Mouse (Mus musculus) spleen, adult 2 months (tissue): ENCODE results near the gene Erbb3. TPM values are rescaled to one million over a fixed set of nuclear protein-coding genes. Genes with fewer than 3 reads are reported as not detected.

Experiments used
- DNase-seq, 2 experiments: peaks; one replicate each; pipeline versions ENCODE4 v3.0.0 to v3.0.0-alpha.2; 2012 to 2021; ENCODE audit warnings: low spot score in 2 of 2, low read depth in 1 of 2
- H3K27ac ChIP-seq: fragments of 200-500 bp; 2 replicates; pipeline ENCODE4 v1.5.1; 2012; ENCODE audit warnings: low read length, inconsistent platforms; ENCODE audit not compliant: insufficient read depth
- H3K27me3 ChIP-seq: fragments of 200-500 bp; 2 replicates; pipeline ENCODE4 v1.6.1; 2012; ENCODE audit warnings: mild to moderate bottlenecking, moderate library complexity, low read length, inconsistent platforms; ENCODE audit not compliant: control insufficient read depth, insufficient read depth
- H3K36me3 ChIP-seq: fragments of 200-500 bp; 2 replicates; pipeline ENCODE4 v1.6.1; 2012; ENCODE audit warnings: mild to moderate bottlenecking, low read length, inconsistent platforms; ENCODE audit not compliant: control insufficient read depth, insufficient read depth
- H3K4me1 ChIP-seq: fragments of 200-500 bp; 2 replicates; pipeline ENCODE4 v1.6.1; 2011; ENCODE audit warnings: inconsistent platforms; ENCODE audit not compliant: control insufficient read depth, insufficient read depth, insufficient read length
- H3K4me3 ChIP-seq: fragments of 200-500 bp; 2 replicates; pipeline ENCODE4 v1.5.1; 2011; ENCODE audit warnings: mild to moderate bottlenecking, inconsistent platforms; ENCODE audit not compliant: insufficient read depth, insufficient read length; ENCODE audit errors: extremely low read depth
- CTCF ChIP-seq: fragments of 200-500 bp; IDR thresholded peaks from 2 replicates; pipeline ENCODE4 v1.5.1; 2011; ENCODE audit warnings: mild to moderate bottlenecking, inconsistent platforms; ENCODE audit not compliant: insufficient read depth, insufficient read length, insufficient replicate concordance; ENCODE audit errors: extremely low read depth
- POLR2A ChIP-seq: fragments of 200-500 bp; IDR thresholded peaks from 2 replicates; pipeline ENCODE4 v1.6.1; 2011; ENCODE audit warnings: low read depth, low read length, inconsistent platforms
- WGBS: fragments of 180-500 bp; shearing (Covaris S2); methylation state at CpG from one replicate; pipeline ENCODE4 v1.1.7; 2018; 5-methylcytosine and 5-hydroxymethylcytosine counted together
- polyA plus RNA-seq: library from polyadenylated mRNA; depleted of rRNA; stranded (reverse); fragments of >200 nt; gene quantifications from 2 replicates; pipeline ENCODE4 v1.2.3, GENCODE M21; 2012

Gene Erbb3
- polyA plus RNA-seq, 1 experiment = 1.6 TPM

GRCm38 (mm10) chr10:128543100-128543499, 46.4 kb downstream of the Erbb3 start:
- TF ChIP-seq POLR2A = no peak
- no peak for TF ChIP-seq CTCF
- WGBS = 89% methylated on average over 2 of the region's 2 CpGs
- no peaks in the 10 kb centered on the region for H3K27me3 ChIP-seq
- no peak for DNase-seq
- H3K4me3 ChIP-seq = no peak overlapping the region
- H3K36me3 ChIP-seq = peaks cover 27% of the 10 kb centered on the region
- H3K4me1 ChIP-seq = no peaks in the 10 kb centered on the region; the same call in none of the 2 replicates
- H3K27ac ChIP-seq = no peak overlapping the region

GRCm38 (mm10) chr10:128538340-128538870, 51.0 kb downstream of the Erbb3 start:
- Histone ChIP-seq H3K27ac (no peak overlapping the region), H3K4me3 (no peak overlapping the region), H3K27me3 (no peaks in the 10 kb centered on the region), H3K4me1 (no peaks in the 10 kb centered on the region; the same call in 1 of the 2 replicates), H3K36me3 (peaks cover 5% of the 10 kb centered on the region; the same call in 1 of the 2 replicates)
- no peak for DNase-seq
- 79% methylated on average over 1 of the region's 1 CpGs for whole genome bisulfite sequencing
- TF ChIP-seq CTCF (no peak), POLR2A (no peak)

GRCm38 (mm10) chr10:128536266-128536940, 53.0 kb downstream of the Erbb3 start:
- H3K27me3 ChIP-seq = no peaks in the 10 kb centered on the region
- no peak for TF ChIP-seq POLR2A
- TF ChIP-seq CTCF = peak; percentile 80; the same call in 1 of the 2 replicates

GRCm38 (mm10) chr10:128535624-128536265, 53.7 kb downstream of the Erbb3 start:
- no peaks in the 10 kb centered on the region for H3K27me3 ChIP-seq
- H3K4me3 ChIP-seq = no peak overlapping the region
- TF ChIP-seq CTCF (no peak), POLR2A (no peak)
- DNase-seq = no peak
- 33% methylated on average over 4 of the region's 4 CpGs for WGBS
- peak overlapping the region; percentile 69 for H3K27ac ChIP-seq
- H3K36me3 ChIP-seq = no peaks in the 10 kb centered on the region
- no peaks in the 10 kb centered on the region; the same call in 1 of the 2 replicates for H3K4me1 ChIP-seq

More at GRCm38 (mm10) chr10:128536266-128536940, 53.0 kb downstream of the Erbb3 start:
- Histone ChIP-seq H3K36me3 (0 out of 2 replicates have a peak, but pooled peaks cover 2% of the 10 kb centered on the region), H3K4me1 (no peaks in the 10 kb centered on the region; the same call in 1 of the 2 replicates), H3K4me3 (no peak overlapping the region), H3K27ac (peak overlapping the region; percentile 69)
- WGBS = 10% methylated on average over 18 of the region's 18 CpGs
- DNase-seq = peak; percentile 90 to 92

GRCm38 (mm10) chr10:128535206-128535605, 54.2 kb downstream of the Erbb3 start:
- WGBS = 76% methylated on average over 2 of the region's 2 CpGs

GRCm38 (mm10) chr10:128526366-128527356, 62.8 kb downstream of the Erbb3 start:
- no peak for DNase-seq
- Histone ChIP-seq H3K36me3 (peaks cover 11% of the 10 kb centered on the region), H3K27me3 (no peaks in the 10 kb centered on the region), H3K4me1 (no peaks in the 10 kb centered on the region), H3K4me3 (peak overlapping the region; percentile 50), H3K27ac (peak overlapping the region; percentile 80)
- no peak for TF ChIP-seq CTCF
- TF ChIP-seq POLR2A = no peak
- 25% methylated on average over 28 of the region's 28 CpGs for WGBS

More at GRCm38 (mm10) chr10:128535206-128535605, 54.2 kb downstream of the Erbb3 start:
- no peak for TF ChIP-seq POLR2A
- TF ChIP-seq CTCF = no peak
- Histone ChIP-seq H3K27me3 (no peaks in the 10 kb centered on the region), H3K36me3 (no peaks in the 10 kb centered on the region), H3K4me1 (no peaks in the 10 kb centered on the region; the same call in 1 of the 2 replicates), H3K4me3 (no peak overlapping the region), H3K27ac (peak overlapping the region; percentile 39; the same call in 1 of the 2 replicates)
- no peak for DNase-seq
